Mouse (Mus musculus) limb, embryonic 11.5 days (tissue): ENCODE results near the gene C1s1. TPM values are rescaled to one million over a fixed set of nuclear protein-coding genes. Genes with fewer than 3 reads are reported as not detected.
"Not testable (repeated sequence)": the region's sequence is repeated elsewhere in the genome, so short reads cannot be mapped to it uniquely, and the experiment has no call there.

Experiments used
- ATAC-seq: fragments of 200-750 bp; cut with Nextera tagmentation; 2 replicates; pipeline ENCODE4 v1.8.0; 2017; ENCODE audit warnings: low read depth; ENCODE audit not compliant: insufficient number of reproducible peaks, low FRiP score, low TSS enrichment
- DNase-seq: peaks from one replicate; pipeline ENCODE4 v3.0.0-alpha.2; 2015; ENCODE audit warnings: low spot score
- H3K27ac ChIP-seq: fragments of 300-500 bp; sonication (generic); replicated peaks from 2 replicates; pipeline ENCODE4 v1.5.1; 2014; ENCODE audit warnings: low read depth, mild to moderate bottlenecking, low read length
- H3K27me3 ChIP-seq: fragments of 300-500 bp; sonication (generic); 2 replicates; pipeline ENCODE4 v1.6.1; 2014; ENCODE audit warnings: mild to moderate bottlenecking, low read length, mixed read lengths; ENCODE audit not compliant: control insufficient read depth, insufficient read depth
- H3K36me3 ChIP-seq: fragments of 300-500 bp; sonication (generic); 2 replicates; pipeline ENCODE4 v1.6.1; 2014; ENCODE audit warnings: mild to moderate bottlenecking, low read length, moderate library complexity, mixed read lengths; ENCODE audit not compliant: control insufficient read depth, insufficient read depth
- H3K4me1 ChIP-seq: fragments of 300-500 bp; sonication (generic); 2 replicates; pipeline ENCODE4 v1.6.1; 2014; ENCODE audit warnings: low read length, mixed read lengths; ENCODE audit not compliant: control insufficient read depth, insufficient read depth
- H3K4me2 ChIP-seq: fragments of 300-500 bp; sonication (generic); 2 replicates; pipeline ENCODE4 v1.6.1; 2014; ENCODE audit warnings: low read depth, mild to moderate bottlenecking, moderate library complexity; ENCODE audit not compliant: severe bottlenecking
- H3K4me3 ChIP-seq: fragments of 300-500 bp; sonication (generic); 2 replicates; pipeline ENCODE4 v1.5.1; 2014; ENCODE audit warnings: low read depth, low read length
- H3K9ac ChIP-seq: fragments of 300-500 bp; sonication (generic); 2 replicates; pipeline ENCODE4 v1.6.1; 2014; ENCODE audit warnings: mild to moderate bottlenecking, low read length
- H3K9me3 ChIP-seq: fragments of 300-500 bp; sonication (generic); 2 replicates; pipeline ENCODE4 v1.6.1; 2016; ENCODE audit warnings: low read length; ENCODE audit not compliant: control insufficient read depth
- WGBS: fragments of 180-500 bp; shearing (Covaris S2); extraction: QIAGEN DNeasy Blood & Tissue Kit; methylation state at CpG from one replicate; pipeline ENCODE4 v1.1.7; 2014; 5-methylcytosine and 5-hydroxymethylcytosine counted together
- polyA plus RNA-seq: library from polyadenylated mRNA; unstranded; fragments of >200 nt; fragmentation: Nextera tagmentation; extraction: Ambion mirVana; gene quantifications from 2 replicates; pipeline ENCODE4 v1.2.1, GENCODE M21; 2014

The C1s1 gene
- polyA plus RNA-seq, 1 experiment from 2014 or later: 0.41 TPM

GRCm38 (mm10) chr6:124561611-124562010 is 19.5 kb upstream of the C1s1 start:
- not testable (repeated sequence) for DNase-seq, H3K4me3 ChIP-seq, H3K9ac ChIP-seq, H3K4me1 ChIP-seq, H3K27me3 ChIP-seq, H3K36me3 ChIP-seq, ATAC-seq, H3K27ac ChIP-seq, H3K4me2 ChIP-seq, H3K9me3 ChIP-seq
- WGBS: 98% methylated on average over 2 of the region's 2 CpGs

- not testable (repeated sequence) for H3K4me1 ChIP-seq, DNase-seq, H3K9me3 ChIP-seq, H3K4me3 ChIP-seq, ATAC-seq, H3K36me3 ChIP-seq, H3K9ac ChIP-seq, H3K27me3 ChIP-seq, H3K4me2 ChIP-seq, H3K27ac ChIP-seq
- WGBS: 91% methylated on average over 4 of the region's 4 CpGs
These were observed 19.0 kb upstream of the C1s1 start for GRCm38 (mm10) chr6:124561156-124561555.

GRCm38 (mm10) chr6:124555956-124556355 is 13.8 kb upstream of the C1s1 start:
- H3K4me1 ChIP-seq, H3K27ac ChIP-seq, H3K9ac ChIP-seq, H3K9me3 ChIP-seq, ATAC-seq, H3K36me3 ChIP-seq, H3K4me3 ChIP-seq, DNase-seq, H3K27me3 ChIP-seq, H3K4me2 ChIP-seq: not testable (repeated sequence)
- WGBS: 78% methylated on average over 2 of the region's 2 CpGs

GRCm38 (mm10) chr6:124552766-124553165 is 10.6 kb upstream of the C1s1 start:
- H3K4me2 ChIP-seq: no peak overlapping the region
- no peak overlapping the region for H3K27ac ChIP-seq

GRCm38 (mm10) chr6:124549023-124549550 is 6.9 kb upstream of the C1s1 start:
- H3K4me2 ChIP-seq: no peak overlapping the region
- no peak overlapping the region for H3K9ac ChIP-seq
- WGBS: 94% methylated on average over 3 of the region's 3 CpGs
- H3K9me3 ChIP-seq: peaks cover 4% of the 10 kb centered on the region; the same call in 1 of the 2 replicates
- no peak overlapping the region for H3K4me3 ChIP-seq
- ATAC-seq: no peak
- no peaks in the 10 kb centered on the region for H3K27me3 ChIP-seq
- DNase-seq: no peak
- H3K27ac ChIP-seq: no peak overlapping the region
- no peaks in the 10 kb centered on the region for H3K36me3 ChIP-seq
- no peaks in the 10 kb centered on the region for H3K4me1 ChIP-seq

More at GRCm38 (mm10) chr6:124552766-124553165, 10.6 kb upstream of the C1s1 start:
- ATAC-seq: no peak
- no peaks in the 10 kb centered on the region for H3K36me3 ChIP-seq
- H3K4me3 ChIP-seq: no peak overlapping the region
- no peak overlapping the region for H3K9ac ChIP-seq
- WGBS: 71% methylated on average over 22 of the region's 22 CpGs
- no peaks in the 10 kb centered on the region for H3K27me3 ChIP-seq
- no peak for DNase-seq
- H3K9me3 ChIP-seq: peaks cover 4% of the 10 kb centered on the region; the same call in 1 of the 2 replicates
- no peaks in the 10 kb centered on the region for H3K4me1 ChIP-seq

- not testable (repeated sequence) for H3K36me3 ChIP-seq, H3K27me3 ChIP-seq, H3K9ac ChIP-seq, H3K9me3 ChIP-seq, DNase-seq, H3K4me1 ChIP-seq, H3K4me3 ChIP-seq, H3K4me2 ChIP-seq, ATAC-seq, H3K27ac ChIP-seq
- 94% methylated on average over 3 of the region's 3 CpGs for WGBS
These were observed 5.8 kb upstream of the C1s1 start for GRCm38 (mm10) chr6:124547979-124548378.

GRCm38 (mm10) chr6:124545425-124545824 is 3.3 kb upstream of the C1s1 start:
- Histone ChIP-seq H3K4me1 (no peaks in the 10 kb centered on the region), H3K9me3 (no peaks in the 10 kb centered on the region), H3K36me3 (no peaks in the 10 kb centered on the region), H3K27ac (no peak overlapping the region), H3K27me3 (no peaks in the 10 kb centered on the region), H3K4me2 (no peak overlapping the region), H3K4me3 (no peak overlapping the region), H3K9ac (no peak overlapping the region)
- WGBS: 70% methylated on average over 2 of the region's 2 CpGs
- no peak for ATAC-seq
- no peak for DNase-seq

GRCm38 (mm10) chr6:124544466-124544865 is 2.3 kb upstream of the C1s1 start:
- Histone ChIP-seq H3K36me3 (no peaks in the 10 kb centered on the region), H3K9ac (no peak overlapping the region), H3K27ac (no peak overlapping the region), H3K4me1 (no peaks in the 10 kb centered on the region), H3K4me2 (no peak overlapping the region), H3K9me3 (no peaks in the 10 kb centered on the region), H3K27me3 (no peaks in the 10 kb centered on the region), H3K4me3 (no peak overlapping the region)
- no peak for DNase-seq
- ATAC-seq: no peak
- WGBS: 88% methylated on average over 5 of the region's 6 CpGs

- not testable (repeated sequence) for DNase-seq, H3K36me3 ChIP-seq, H3K4me1 ChIP-seq, ATAC-seq, H3K9ac ChIP-seq, H3K27me3 ChIP-seq, H3K9me3 ChIP-seq, H3K4me3 ChIP-seq, H3K27ac ChIP-seq, H3K4me2 ChIP-seq
- WGBS: 71% methylated on average over 2 of the region's 2 CpGs
These were observed 983 bp downstream of the C1s1 start for GRCm38 (mm10) chr6:124541176-124541575.
